Mouse (Mus musculus) left cerebral cortex, adult 8-10 months (tissue): ENCODE data around the gene Gm20517. TPM values are rescaled to one million over a fixed set of nuclear protein-coding genes. Genes with fewer than 3 reads are reported as not detected.

ENCODE experiments used
- DNase-seq, 2 experiments: peaks; one replicate each; pipeline ENCODE4 v3.0.0; 2022; ENCODE audit warnings: low spot score in 2 of 2
- total RNA-seq, 4 experiments: library from RNA; stranded (reverse); gene quantifications; 2 replicates each; pipeline ENCODE4 v1.2.4; 2022

Gm20517 gene
- 1 to 10 TPM; 3.8 to 9.6 (median 6.6) TPM for total RNA-seq

DNA sequence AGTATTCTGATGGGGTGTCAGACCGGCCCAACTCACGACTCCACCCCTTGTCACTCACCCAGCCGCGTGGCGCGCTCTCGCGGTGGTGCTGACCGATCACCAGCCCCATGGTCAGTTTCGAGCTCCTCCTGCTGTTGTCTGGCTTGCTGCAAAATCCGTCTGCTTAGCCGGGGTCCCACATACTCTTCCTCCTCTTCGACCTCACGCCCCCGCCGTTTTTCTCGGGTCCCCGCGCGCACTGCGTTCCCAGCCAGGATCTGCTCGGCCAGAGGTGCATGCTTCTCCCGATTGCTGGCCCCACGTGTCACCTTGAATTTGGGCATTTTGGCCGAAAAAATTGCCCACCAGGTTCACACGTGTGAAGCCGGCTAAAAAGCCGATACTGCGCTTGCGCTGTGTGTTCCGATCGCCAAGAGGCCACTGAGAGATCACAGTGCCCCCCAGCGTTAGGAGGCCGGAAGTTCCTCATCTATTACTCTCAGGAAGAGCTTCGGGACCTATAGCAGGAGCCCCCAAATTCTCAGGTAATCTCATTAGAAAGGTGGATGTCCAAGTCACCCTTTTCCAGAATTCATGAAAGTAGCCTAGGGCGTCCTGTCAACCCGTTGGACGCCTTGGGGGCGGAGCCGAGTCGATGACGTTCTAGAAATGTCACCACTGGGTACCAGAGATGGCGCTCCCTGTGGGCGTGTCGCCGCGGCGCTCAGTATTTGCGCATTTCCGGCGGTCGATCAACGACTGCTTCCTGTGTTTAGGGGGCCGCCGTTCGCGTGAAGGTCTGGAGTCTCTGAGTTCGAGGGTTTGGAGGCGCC is at the start of gene Gm20517, which contains the start of the genes Bysl and Med20:
Gene Gm20517, plus strand, starts transcription at position 741 of the 812 bp plus-strand sequence.
Gene Bysl, minus strand, starts transcription at position 644 of the 812 bp plus-strand sequence.
Gene Med20, plus strand, starts transcription at position 734 of the 812 bp plus-strand sequence.
- DNase-seq: peak; percentile 94 to 96

DNA sequence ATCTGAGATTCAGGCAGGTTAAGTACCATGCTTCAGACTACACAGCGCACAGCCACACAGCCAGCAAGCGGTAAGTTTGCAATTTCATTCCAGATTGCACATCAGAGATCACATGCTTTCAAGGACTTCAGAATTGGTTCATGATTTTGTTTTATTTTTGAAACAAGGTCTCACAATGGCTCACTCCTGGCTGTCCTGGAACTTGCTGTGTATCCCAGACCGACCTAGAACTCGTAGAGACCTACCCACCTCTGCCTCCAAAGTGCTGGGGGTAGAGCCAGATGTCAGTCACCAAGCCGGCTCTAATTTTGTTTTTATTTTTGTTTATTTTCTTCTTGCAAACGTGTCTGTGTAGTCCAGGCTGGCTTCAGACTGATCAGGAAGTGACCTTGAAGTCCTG is 48.5 kb upstream of the Gm20517 start:
- DNase-seq: no peak

DNA sequence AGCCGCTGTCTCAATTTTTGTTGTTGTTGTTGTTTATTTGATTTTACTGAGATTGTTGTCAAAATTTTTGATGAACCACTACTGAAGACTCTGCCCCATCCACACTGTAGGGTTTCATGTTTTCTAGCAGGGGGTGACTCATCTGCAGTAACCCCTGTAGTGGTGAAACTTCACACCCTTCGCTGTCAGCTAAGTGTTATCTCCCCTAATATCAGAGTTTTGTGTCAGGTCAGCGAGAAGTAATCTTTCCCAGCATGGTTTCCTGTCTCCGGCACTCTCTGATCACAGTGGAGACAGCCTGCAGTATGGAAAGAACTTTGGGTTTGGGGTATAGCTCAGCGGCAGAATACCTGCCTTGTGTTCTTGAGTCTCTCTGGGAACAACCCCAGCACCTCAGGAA is 46.8 kb upstream of the Gm20517 start:
- no peak for DNase-seq

DNA sequence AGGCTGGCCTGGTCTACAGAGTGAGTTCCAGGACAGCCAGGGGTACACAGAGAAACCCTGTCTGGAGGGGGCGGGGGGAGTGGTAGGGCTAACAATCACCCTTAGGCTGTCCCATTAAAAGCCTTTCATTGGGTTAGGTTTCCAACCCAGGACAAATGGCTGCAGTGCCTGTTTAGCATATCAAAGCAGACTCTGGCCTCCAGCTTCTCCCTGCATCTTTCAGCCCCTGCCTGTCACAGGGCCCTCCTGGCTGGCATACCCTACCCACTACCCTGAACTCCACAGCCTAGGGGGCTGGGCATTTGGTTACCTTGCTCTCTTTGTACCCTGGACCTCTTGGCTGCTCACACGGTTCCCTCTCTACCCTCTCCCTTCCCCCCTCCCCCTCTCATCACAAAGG is 45.3 kb upstream of the Gm20517 start:
- DNase-seq: no peak

DNA sequence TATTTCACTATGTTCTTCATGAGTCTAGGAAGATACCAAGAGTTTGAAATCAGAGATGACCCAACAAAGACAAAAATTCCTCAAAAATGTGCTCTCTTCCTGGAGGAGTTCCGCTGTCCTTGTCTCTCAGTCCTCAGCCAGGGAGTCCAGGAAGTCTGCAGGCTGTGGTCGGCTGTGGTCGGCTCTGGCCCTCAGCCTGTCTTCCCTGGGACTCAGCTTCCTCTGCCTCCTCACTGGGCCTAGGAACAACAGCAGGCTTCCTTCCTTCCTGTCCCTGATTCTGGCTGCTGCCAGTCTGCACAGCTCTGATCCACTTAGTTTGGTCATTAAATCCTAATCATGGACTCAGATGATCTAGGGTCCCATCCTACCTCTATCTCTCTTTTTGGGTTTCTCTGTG is 44.1 kb upstream of the Gm20517 start:
- DNase-seq: no peak

DNA sequence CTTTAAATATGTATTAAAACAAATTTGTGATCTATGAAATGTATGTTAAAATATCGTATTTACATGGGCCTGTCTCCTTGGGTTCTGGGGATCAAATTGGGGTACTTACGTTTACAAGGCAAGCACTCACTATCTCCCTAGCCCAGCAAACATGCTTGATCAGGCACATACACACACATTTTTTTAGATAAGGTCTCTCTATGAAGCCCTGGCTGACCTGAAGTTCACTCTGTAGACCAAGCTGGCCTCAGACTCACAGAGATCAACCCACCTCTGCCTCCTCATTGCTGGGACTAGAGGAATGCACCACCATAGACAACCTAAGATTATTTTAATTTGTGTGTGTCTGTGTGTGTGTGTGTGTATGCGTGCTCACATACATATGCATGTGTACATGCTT is 43.0 kb upstream of the Gm20517 start:
- DNase-seq: no peak

DNA sequence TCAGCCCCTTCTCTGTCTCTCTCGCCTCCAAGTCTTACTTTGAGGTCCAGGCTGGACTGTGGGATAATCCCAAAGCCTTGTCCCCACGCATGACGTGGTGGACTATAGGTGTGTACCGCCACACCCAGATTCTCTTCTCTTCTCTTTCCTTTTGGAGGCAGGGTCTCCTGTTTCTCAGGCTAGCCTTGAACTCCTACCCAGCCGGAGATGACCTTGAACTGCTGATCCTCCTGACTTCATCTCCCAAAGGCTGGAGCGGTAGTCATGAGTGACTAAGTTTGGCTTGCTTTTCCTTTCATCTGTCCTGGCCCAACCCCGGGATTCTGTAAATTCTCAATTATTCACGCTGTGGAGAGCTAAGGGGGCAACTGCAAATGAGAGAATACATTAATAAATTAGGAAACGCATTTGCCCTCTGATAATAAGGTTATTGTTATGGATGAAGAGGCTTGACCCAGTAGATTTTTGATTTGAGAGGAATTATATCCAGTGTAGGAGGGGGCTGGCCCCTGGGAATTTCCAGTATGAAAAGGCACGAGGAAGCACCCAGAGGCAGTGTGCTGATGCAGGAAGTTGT is 42.4 kb upstream of the Gm20517 start:
- DNase-seq: no peak

DNA sequence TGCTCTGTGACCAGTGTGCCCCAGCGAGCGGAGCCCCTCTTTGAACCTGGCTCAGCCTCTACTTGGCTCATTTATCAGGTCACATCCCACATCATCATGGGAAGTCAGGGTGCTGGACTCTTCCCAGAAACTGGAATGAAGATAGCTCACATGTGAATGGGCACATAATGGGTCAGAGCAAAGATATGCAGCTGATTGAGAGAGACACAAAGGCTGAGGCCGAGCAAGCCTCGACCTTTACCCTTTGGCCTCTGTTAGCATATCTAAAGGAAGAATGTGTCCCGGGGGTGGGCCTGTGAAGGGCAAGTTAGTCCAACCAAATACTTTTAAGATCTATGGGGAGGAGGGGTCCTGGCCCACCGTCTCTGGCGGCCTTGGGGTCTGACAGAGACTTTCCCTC is 39.8 kb upstream of the Gm20517 start:
- no peak for DNase-seq

DNA sequence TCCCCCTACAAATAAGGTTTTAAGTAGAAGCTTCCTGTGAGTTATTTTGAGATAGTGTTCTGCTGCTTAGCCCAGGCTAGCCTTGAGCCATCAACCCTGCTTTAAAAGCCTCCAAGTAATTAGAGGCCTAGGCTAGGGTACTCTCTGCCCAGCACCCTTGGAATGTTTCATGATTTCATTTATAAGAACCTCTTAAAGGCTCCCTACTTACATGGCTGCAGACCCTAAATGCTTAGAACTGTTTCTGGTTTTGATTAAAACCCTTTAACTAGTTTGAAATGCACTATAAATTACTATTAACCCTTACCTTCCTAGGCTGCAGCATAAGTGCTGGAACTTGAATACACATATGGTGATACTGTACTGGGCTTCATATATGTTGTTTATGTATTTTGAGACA is 39.0 kb upstream of the Gm20517 start:
- no peak for DNase-seq

DNA sequence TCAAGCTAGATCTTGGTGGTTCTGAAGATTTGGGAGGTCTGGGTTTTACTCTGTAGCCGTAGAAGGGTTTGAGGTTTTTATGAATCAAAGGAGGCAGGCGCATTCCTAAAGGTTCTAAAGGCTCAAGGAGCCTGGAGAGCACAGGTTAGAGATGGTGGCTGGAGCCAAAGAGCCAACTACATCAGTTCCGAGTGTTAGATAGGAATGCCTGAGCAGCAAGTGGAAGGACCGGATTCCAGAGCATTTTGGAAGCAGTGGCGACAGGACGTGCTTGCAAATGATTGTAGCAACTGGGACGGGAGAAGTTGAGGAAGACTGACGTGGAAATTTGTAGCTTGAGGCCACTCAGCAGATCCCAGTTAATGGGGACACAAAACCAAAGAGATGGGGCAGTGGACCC is 37.4 kb upstream of the Gm20517 start:
- DNase-seq: no peak

DNA sequence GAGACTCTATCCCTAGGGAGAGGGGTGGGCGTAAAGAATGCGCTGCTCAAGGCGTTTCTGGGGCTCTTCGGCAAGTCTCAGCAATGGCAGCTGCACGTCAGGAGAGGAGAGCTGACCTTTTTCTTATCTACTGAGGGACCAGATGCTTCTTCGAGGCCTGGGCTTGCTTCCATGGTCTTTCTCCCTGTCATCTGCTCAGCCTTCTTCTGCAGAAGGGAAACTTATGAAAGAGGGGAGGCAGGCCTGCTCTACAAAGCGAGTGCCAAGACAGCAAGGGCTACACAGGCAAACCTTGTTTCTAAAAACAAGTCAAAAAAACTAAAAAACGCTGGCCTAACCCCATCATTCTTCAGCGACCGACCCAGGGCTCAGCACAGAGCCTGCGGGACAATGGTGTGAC is 36.6 kb upstream of the Gm20517 start:
- DNase-seq: no peak

DNA sequence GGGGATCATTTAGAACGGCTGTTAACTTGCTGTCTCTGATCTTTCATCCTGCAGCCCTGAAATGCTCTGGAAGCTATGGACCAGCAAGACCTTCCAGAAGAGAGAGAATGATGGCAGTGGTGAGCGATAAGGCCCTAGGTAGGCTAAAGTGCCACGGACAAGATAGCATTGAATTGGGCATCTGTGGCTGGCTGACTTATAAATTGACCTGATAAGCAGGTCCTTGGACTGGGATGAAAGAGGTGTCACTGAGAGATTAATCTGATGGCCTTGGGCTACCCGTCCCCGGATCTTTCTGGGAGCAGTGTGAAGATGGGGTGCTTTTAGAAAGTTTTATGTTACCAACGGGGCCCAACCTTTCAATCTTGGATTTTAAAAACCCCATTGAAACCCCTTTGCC is 32.7 kb upstream of the Gm20517 start:
- no peak for DNase-seq

DNA sequence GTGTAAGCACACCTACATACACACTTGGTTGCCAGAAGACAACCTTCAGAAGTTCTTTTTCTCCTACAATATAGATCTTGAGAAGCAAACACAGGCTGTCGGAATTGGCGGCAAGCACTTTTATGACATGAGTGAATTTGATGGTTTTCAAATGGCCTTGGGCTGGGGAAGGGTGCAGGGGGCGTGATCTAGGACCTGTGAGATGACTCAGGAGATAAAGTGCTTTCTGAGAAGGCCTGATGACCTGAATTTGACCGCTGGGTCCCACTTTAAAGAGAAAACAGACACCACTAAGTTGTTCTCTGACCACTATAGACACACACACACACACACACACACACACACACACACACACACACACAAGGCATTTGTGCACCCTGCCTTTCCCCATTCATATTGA is 30.4 kb upstream of the Gm20517 start:
- DNase-seq: no peak

DNA sequence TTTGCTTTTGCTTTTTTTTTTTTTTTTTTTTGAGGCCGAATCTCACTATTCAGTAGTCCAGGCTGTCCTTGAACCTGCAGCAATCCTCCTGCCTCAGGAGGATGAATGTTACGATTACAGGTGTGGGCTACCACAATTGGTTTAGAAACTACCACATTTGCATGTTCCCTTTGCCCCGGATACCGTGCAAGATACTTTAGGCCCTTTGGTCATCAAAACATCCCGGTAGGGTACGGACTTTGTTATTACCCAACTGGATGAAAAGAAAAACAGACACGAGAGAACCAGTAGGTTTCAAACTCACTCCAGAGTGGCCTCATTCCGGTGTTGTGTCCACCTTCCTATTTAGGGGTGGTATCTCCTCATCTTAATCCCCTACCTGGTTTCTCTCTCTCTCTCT is 22.9 kb upstream of the Gm20517 start:
- no peak for DNase-seq

DNA sequence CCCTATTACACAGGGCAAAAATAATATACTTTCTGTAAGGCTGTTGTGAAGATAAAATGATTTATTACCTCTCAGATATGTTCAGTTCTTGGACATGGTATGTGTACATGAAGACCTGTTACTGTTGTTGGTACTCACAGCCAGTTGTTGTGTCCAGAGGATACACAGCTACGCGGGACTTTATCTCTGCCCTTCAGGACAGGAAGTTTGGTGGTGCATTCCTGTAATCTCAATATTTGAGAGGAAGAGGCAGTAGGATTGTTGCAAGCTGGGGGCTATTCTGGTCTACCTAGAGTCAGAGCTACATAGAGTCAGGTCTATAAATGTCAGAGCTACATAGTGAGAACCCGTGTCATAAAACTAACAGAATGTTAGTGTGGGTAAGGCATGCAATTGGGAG is 20.3 kb upstream of the Gm20517 start:
- DNase-seq: no peak

DNA sequence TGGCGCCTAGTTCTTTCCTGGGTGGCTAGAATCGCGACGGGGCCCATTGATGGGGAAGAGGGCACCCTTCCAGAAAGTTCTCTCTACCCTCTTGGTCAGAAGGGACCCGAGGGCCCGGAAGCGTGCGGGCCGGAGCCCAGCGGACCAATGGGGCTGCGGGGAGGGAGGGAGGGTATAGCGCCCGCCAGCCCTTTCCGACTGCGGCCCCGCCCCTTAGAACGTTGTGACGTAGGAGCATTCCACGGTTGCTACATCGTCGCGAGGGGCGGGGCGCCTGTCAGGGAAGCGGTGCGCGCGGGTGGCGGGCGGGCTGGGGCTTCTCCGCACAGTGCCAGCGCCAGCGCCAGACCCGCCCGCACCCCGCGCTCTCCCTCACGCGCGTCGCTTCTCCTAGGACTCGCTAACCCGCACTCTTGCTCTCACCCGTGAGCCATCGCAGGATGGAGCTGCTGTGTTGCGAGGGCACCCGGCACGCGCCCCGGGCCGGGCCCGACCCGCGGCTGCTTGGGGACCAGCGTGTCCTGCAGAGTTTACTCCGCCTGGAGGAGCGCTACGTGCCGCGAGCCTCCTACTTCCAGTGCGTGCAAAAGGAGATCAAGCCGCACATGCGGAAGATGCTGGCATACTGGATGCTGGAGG is 18.1 kb upstream of the Gm20517 start:
- peak; percentile 76 to 82 for DNase-seq

DNA sequence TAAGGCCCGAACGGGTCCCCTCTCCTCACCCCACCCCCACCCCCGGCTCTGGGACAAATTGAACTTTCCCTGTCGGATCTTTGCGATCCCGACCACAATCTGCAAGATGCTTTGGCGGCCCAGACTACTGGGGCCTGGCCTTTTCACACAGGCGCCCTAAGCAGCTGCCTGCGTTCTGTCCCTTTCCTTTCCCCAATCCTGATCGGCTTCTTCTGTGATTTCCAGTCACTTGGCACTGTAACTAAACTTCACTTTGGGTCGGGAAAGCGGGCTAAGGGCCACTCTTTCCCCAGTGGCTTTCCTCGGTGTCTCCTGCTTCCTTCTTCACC is 17.6 kb upstream of the Gm20517 start:
- DNase-seq: no peak

DNA sequence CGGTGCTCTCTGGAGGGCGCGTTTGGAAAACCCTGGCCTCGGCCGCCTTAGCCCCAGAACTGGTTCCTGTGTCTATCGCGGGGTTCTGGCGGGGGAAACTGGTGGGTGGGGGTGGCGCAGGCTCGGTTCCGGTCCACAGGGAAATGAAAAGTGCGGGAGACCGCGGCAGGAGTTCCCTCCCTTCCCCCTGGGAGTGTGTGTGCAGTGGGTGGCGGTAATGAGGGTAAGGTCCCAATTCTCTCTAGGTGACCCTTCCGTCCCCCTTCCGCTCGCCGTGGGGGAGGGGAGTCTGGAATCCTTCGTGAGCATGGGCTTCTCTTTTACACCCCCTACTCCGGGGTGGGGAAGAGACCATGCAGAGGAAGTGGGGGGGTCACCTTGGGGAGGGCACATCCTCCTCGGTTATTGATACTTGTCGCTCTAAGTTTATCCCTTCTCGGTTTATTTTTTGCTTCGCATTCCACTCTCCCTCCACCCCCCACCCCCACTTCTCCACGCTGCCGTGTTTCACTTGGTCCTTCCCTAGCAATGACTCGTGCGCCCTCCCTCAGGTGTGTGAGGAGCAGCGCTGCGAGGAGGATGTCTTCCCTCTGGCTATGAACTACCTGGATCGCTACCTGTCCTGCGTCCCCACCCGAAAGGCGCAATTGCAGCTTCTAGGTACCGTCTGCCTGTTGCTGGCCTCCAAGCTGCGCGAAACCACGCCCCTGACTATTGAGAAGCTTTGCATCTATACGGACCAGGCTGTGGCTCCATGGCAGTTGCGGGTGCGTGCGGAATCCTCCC is 17.0 kb upstream of the Gm20517 start:
- no peak for DNase-seq

DNA sequence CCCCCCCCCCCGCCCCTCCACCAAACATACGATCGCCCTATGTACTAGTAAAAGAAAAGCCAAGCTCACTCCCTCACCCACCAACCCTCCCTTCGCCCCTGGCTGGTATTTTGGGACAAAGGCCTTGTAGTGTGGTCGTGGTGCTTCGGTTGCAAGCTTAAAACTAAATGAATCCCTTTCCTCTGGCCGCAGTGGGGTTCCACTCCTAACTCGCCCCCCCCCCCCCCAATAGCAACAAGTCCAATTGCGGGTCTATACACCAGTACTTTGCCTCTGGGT is 16.5 kb upstream of the Gm20517 start:
- no peak for DNase-seq

DNA sequence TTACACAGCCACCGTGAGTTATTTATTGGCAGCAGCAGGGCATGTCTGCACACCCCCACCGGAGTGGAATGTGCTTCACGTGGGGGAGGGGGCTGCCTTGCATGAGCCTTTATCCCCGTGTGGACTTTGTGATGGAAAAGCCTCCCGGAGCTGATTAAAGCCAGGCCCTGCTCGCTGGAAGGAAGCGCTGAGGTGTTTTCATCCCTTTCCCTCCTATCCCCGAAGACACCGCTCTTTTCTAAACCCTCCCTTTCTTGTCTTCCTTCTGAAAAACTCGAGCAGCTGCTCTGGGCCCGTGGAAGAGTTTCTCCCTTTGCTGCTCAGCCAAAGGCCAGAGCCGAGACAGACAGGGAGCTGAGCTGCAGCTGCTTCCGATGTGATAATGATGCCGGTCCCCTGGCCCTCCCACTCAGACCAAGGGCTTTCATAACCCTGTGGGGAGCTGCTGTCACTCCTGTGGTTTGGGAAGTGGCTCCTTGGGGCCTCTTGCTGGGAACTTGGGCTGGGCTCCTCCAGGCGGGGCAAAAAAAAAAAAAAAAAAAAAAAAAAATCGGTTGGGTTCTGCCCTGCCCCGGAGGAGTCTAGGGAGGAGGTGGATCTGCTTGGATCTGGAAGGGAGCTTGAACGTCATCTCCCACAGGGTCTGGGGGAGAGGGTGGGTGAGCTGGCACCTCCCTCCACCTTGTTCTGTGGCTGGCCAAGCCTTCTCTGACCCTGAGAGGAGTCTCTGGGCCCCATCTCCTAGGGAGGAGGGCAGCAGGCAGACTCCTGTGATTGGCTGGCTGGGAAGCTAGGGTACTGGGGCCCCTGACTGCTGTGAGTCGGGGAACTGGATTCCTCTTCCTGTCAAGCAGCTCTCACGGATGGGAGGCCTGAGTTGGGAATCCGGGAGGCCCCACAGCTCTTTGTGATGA is 15.9 kb upstream of the Gm20517 start:
- DNase-seq: no peak

DNA sequence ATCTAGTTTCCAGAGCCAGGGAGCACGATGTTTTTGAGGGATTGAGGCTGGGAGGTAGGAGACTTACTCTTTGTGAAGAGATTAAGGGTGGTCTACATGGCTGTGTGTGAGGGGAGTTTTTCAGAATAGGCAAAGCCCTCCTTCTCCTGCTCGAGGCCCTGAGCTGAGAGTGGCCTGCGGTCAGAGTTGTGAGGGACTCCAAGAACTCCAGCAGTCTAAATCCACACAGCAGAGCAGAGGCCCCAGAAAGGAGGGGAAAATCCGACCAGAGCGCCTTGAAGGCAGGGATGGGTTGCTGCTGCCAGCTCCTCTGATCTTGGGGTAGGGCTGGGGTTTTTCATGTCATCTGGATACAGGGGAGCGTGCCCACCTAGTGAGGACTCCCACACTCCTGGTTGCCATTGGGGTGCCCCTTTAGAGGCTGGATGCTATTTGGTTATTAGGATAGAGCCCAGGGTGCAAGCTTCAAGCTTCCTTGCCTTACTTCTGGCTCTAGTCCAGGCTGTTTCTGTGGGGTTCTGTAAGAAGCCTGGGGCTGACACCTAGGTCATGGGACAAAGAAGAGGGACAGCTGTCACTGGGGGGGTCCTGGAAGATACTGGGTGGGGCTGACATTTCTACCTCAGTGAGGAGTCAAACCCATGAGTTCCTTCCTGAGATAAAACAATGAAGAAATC is 15.1 kb upstream of the Gm20517 start:
- DNase-seq: no peak
